Mouse (Mus musculus): ENCODE results near the gene Thumpd2. TPM values are rescaled to one million over a fixed set of nuclear protein-coding genes. Genes with fewer than 3 reads are reported as not detected.
A peak's percentile ranks its signal among the peaks of the same experiment; 100 is the strongest.

Gene Thumpd2
- polyA plus RNA-seq, 1 experiment from 2014 or later: 5.0 TPM

- no peak overlapping the region for H3K27ac ChIP-seq (ENCODE audit: low read depth, low read length)
- no peak overlapping the region for H3K4me3 ChIP-seq (ENCODE audit: low read depth, low read length)
- 80% methylated on average over 4 of the region's 4 CpGs for WGBS
- H3K27me3 ChIP-seq (replicated peaks; ENCODE audit: control insufficient read depth, insufficient read depth, low read length): no peaks in the 10 kb centered on the region
- H3K4me1 ChIP-seq (replicated peaks; ENCODE audit: control insufficient read depth, insufficient read depth, low read length): no peaks in the 10 kb centered on the region
- no peak for ATAC-seq
- H3K9me3 ChIP-seq (ENCODE audit: control insufficient read depth): no peaks in the 10 kb centered on the region
- no peak overlapping the region for H3K4me2 ChIP-seq (replicated peaks; ENCODE audit: low read depth)
- TF ChIP-seq CTCF (IDR thresholded peaks at IDR 0.05; ENCODE audit: low read depth): no peak
- H3K9ac ChIP-seq (ENCODE audit: low read depth, low read length): no peak overlapping the region
- no peaks in the 10 kb centered on the region for H3K36me3 ChIP-seq (ENCODE audit: control insufficient read depth, insufficient read depth)
These were observed 22.9 kb upstream of the Thumpd2 start for GRCm38 (mm10) chr17:81087735-81088134.

GRCm38 (mm10) chr17:81064279-81064978, 453 bp downstream of the Thumpd2 start:
- peak overlapping the region; percentile 72 for H3K4me3 ChIP-seq (ENCODE audit: low read depth, low read length)
- peak overlapping the region; percentile 61 for H3K27ac ChIP-seq (ENCODE audit: low read depth, low read length)
- H3K9me3 ChIP-seq (ENCODE audit: control insufficient read depth): no peaks in the 10 kb centered on the region
- H3K9ac ChIP-seq (ENCODE audit: low read depth, low read length): peak overlapping the region; percentile 84
- peak; percentile 85 for ATAC-seq
- no peaks in the 10 kb centered on the region for H3K36me3 ChIP-seq (ENCODE audit: control insufficient read depth, insufficient read depth)
- TF ChIP-seq CTCF (IDR thresholded peaks at IDR 0.05; ENCODE audit: low read depth): no peak
- no peaks in the 10 kb centered on the region for H3K27me3 ChIP-seq (replicated peaks; ENCODE audit: control insufficient read depth, insufficient read depth, low read length)
- no peaks in the 10 kb centered on the region; the same call in 1 of the 2 replicates for H3K4me1 ChIP-seq (replicated peaks; ENCODE audit: control insufficient read depth, insufficient read depth, low read length)
- 9% methylated on average over 28 of the region's 28 CpGs for WGBS
- peak overlapping the region; percentile 71 for H3K4me2 ChIP-seq (replicated peaks; ENCODE audit: low read depth)

DNA sequence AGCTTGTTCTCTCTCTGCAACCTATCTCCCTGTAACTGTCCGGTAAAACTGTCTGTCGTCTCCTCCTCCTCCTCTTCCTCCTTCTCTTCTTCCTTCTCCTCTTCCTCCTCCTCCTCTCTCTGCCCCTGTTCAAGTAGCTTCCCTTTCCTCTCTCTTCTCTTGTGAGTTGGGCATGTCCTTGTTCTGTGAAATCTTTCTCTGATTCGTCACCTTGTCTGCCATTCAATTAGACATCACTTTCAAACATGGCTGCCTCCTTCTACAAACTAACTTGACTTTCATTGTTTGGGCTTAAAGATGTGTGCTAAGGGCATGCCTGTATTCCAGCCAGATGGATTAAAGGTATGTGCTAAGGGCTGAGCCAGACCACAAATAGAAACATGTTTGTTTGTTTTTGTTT, 1.5 kb downstream of the Thumpd2 start:
- no peak overlapping the region for H3K4me2 ChIP-seq (replicated peaks; ENCODE audit: low read depth)
- H3K9me3 ChIP-seq (ENCODE audit: control insufficient read depth): no peaks in the 10 kb centered on the region
- H3K4me1 ChIP-seq (replicated peaks; ENCODE audit: control insufficient read depth, insufficient read depth, low read length): no peaks in the 10 kb centered on the region; the same call in 1 of the 2 replicates
- no peaks in the 10 kb centered on the region for H3K36me3 ChIP-seq (ENCODE audit: control insufficient read depth, insufficient read depth)
- no peak overlapping the region for H3K4me3 ChIP-seq (ENCODE audit: low read depth, low read length)
- no peak for ATAC-seq
- no peak overlapping the region for H3K27ac ChIP-seq (ENCODE audit: low read depth, low read length)
- TF ChIP-seq CTCF (IDR thresholded peaks at IDR 0.05; ENCODE audit: low read depth): no peak
- no peak overlapping the region for H3K9ac ChIP-seq (ENCODE audit: low read depth, low read length)
- 93% methylated on average over 3 of the region's 3 CpGs for WGBS
- H3K27me3 ChIP-seq (replicated peaks; ENCODE audit: control insufficient read depth, insufficient read depth, low read length): no peaks in the 10 kb centered on the region

- Histone ChIP-seq H3K4me3 (ENCODE audit: low read depth, low read length) (no peak overlapping the region), H3K27ac (ENCODE audit: low read depth, low read length) (no peak overlapping the region), H3K36me3 (ENCODE audit: control insufficient read depth, insufficient read depth) (no peaks in the 10 kb centered on the region), H3K9ac (ENCODE audit: low read depth, low read length) (no peak overlapping the region), H3K27me3 (replicated peaks; ENCODE audit: control insufficient read depth, insufficient read depth, low read length) (no peaks in the 10 kb centered on the region), H3K4me2 (replicated peaks; ENCODE audit: low read depth) (no peak overlapping the region), H3K4me1 (replicated peaks; ENCODE audit: control insufficient read depth, insufficient read depth, low read length) (no peaks in the 10 kb centered on the region; the same call in 1 of the 2 replicates), H3K9me3 (ENCODE audit: control insufficient read depth) (no peaks in the 10 kb centered on the region)
- no peak for ATAC-seq
- 32% methylated on average over 6 of the region's 6 CpGs for WGBS
- no peak for TF ChIP-seq CTCF (IDR thresholded peaks at IDR 0.05; ENCODE audit: low read depth)
These were observed 2.5 kb downstream of the Thumpd2 start for GRCm38 (mm10) chr17:81062349-81062871.

- ATAC-seq: no peak
- Histone ChIP-seq H3K4me1 (replicated peaks; ENCODE audit: control insufficient read depth, insufficient read depth, low read length) (no peaks in the 10 kb centered on the region), H3K4me3 (ENCODE audit: low read depth, low read length) (no peak overlapping the region), H3K9ac (ENCODE audit: low read depth, low read length) (no peak overlapping the region), H3K4me2 (replicated peaks; ENCODE audit: low read depth) (no peak overlapping the region), H3K27me3 (replicated peaks; ENCODE audit: control insufficient read depth, insufficient read depth, low read length) (no peaks in the 10 kb centered on the region), H3K27ac (ENCODE audit: low read depth, low read length) (no peak overlapping the region), H3K9me3 (ENCODE audit: control insufficient read depth) (no peaks in the 10 kb centered on the region), H3K36me3 (ENCODE audit: control insufficient read depth, insufficient read depth) (peaks cover 18% of the 10 kb centered on the region)
- TF ChIP-seq CTCF (IDR thresholded peaks at IDR 0.05; ENCODE audit: low read depth): no peak
- 88% methylated on average over 8 of the region's 8 CpGs for WGBS
These were observed 8.0 kb downstream of the Thumpd2 start for GRCm38 (mm10) chr17:81056796-81057381.

DNA sequence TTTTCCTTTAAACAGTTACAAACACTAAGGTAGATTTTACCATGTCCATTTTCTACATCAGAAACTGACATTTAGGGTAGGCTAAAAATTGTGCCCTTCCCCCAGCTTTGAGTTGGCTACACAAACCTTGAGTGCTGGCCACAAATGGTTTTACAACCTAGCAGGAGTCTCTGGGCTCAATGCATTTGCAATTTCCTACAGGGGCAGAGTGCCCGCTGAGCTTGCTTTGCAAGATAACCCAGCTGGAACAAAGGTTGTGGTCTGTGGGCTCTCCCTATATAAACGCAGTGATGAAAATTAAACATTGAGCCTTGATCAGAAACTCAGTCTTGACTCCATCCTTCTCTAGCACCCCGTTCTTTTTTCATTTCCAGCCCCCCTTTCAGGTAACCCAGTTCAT, 8.8 kb downstream of the Thumpd2 start:
- no peak for ATAC-seq

More for the DNA sequence above, 8.8 kb downstream of the Thumpd2 start:
- no peaks in the 10 kb centered on the region for H3K27me3 ChIP-seq (replicated peaks; ENCODE audit: control insufficient read depth, insufficient read depth, low read length)
- peaks cover 22% of the 10 kb centered on the region for H3K36me3 ChIP-seq (ENCODE audit: control insufficient read depth, insufficient read depth)
- TF ChIP-seq CTCF (IDR thresholded peaks at IDR 0.05; ENCODE audit: low read depth): no peak
- no peak overlapping the region for H3K4me3 ChIP-seq (ENCODE audit: low read depth, low read length)
- no peak overlapping the region for H3K4me2 ChIP-seq (replicated peaks; ENCODE audit: low read depth)
- H3K4me1 ChIP-seq (replicated peaks; ENCODE audit: control insufficient read depth, insufficient read depth, low read length): no peaks in the 10 kb centered on the region
- H3K27ac ChIP-seq (ENCODE audit: low read depth, low read length): no peak overlapping the region
- WGBS: 37% methylated on average over 3 of the region's 3 CpGs
- H3K9me3 ChIP-seq (ENCODE audit: control insufficient read depth): no peaks in the 10 kb centered on the region
- H3K9ac ChIP-seq (ENCODE audit: low read depth, low read length): no peak overlapping the region
